Mouse (Mus musculus) myocyte (in vitro differentiated cells): ENCODE results near the gene A330070K13Rik.

Source experiments
- CEBPB ChIP-seq: IDR thresholded peaks from 2 replicates; pipeline ENCODE4 v1.6.1; 2011; ENCODE audit warnings: mild to moderate bottlenecking, moderate library complexity; ENCODE audit not compliant: poor library complexity, insufficient read depth, severe bottlenecking
- E2F4 ChIP-seq: IDR thresholded peaks from one replicate; pipeline ENCODE4 v1.6.1; 2011; ENCODE audit warnings: mild to moderate bottlenecking, control low read depth, moderate library complexity; ENCODE audit not compliant: insufficient read depth
- MAX ChIP-seq: IDR thresholded peaks from one replicate; pipeline ENCODE4 v1.6.1; 2011; ENCODE audit warnings: low read depth, mild to moderate bottlenecking, control low read depth
- MYOD1 ChIP-seq, 3 experiments: IDR thresholded peaks; one replicate each; pipeline ENCODE4 v1.6.1; 2011; ENCODE audit warnings: control low read depth in 2 of 3, low read depth in 2 of 3, mild to moderate bottlenecking in 2 of 3, moderate library complexity in 1 of 3; ENCODE audit not compliant: insufficient read length in 2 of 3, control insufficient read depth in 1 of 3
- MYOG ChIP-seq, 3 experiments: IDR thresholded peaks; one replicate each; pipeline ENCODE4 v1.6.1; 2011; ENCODE audit warnings: control low read depth in 2 of 3, low read depth in 2 of 3, mild to moderate bottlenecking in 2 of 3; ENCODE audit not compliant: insufficient read length in 2 of 3, control insufficient read depth in 1 of 3, insufficient read depth in 1 of 3
- POLR2A ChIP-seq: IDR thresholded peaks from one replicate; pipeline ENCODE4 v1.6.1; 2011; ENCODE audit warnings: low read depth, mild to moderate bottlenecking, control low read depth, moderate library complexity; ENCODE audit not compliant: insufficient read length
- POLR2AphosphoS2 ChIP-seq: IDR thresholded peaks from one replicate; pipeline ENCODE4 v1.6.1; 2011; ENCODE audit warnings: low read depth, control low read depth; ENCODE audit not compliant: insufficient read length
- REST ChIP-seq: IDR thresholded peaks from one replicate; pipeline ENCODE4 v1.6.1; 2011; ENCODE audit warnings: mild to moderate bottlenecking, control low read depth, moderate library complexity; ENCODE audit not compliant: insufficient read depth, insufficient read length
- SRF ChIP-seq: IDR thresholded peaks from one replicate; pipeline ENCODE4 v1.6.1; 2011; ENCODE audit warnings: low read depth; ENCODE audit not compliant: control insufficient read depth, insufficient read length
- TCF12 ChIP-seq: IDR thresholded peaks from one replicate; pipeline ENCODE4 v1.6.1; 2011; ENCODE audit warnings: mild to moderate bottlenecking, control low read depth; ENCODE audit not compliant: poor library complexity, insufficient read depth, severe bottlenecking
- TCF3 ChIP-seq: IDR thresholded peaks from one replicate; pipeline ENCODE4 v1.6.1; 2011; ENCODE audit warnings: low read depth, control low read depth; ENCODE audit not compliant: insufficient read length
- USF1 ChIP-seq: IDR thresholded peaks from one replicate; pipeline ENCODE4 v1.6.1; 2011; ENCODE audit warnings: low read depth, mild to moderate bottlenecking, control low read depth, moderate library complexity

DNA sequence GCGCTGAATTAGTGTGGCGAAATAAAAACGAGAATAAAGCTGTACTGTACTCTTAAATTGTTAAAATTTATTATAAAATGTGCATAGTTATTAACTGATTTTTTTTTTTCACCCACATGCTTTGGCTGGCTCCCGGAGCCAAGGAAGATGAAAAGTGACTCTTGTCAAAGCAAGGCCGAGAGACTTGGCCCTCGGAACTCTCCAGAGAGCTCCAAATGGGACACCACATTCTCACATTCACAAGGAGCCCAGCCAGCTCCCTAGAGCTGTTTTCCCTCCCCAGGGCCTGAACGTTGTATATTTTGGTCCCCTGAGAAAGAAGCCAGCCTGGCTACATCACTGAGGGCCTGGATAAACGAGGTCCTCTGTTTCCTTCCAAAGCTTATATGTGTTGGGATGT lies 10.0 kb upstream of the A330070K13Rik start:
- TF ChIP-seq E2F4 (no peak), POLR2A (no peak), POLR2AphosphoS2 (no peak), MYOG (IDR thresholded peaks at IDR 0.05; ENCODE audit: control insufficient read depth in 1 of 3, insufficient read depth in 1 of 3, insufficient read length in 2 of 3, low read depth in 2 of 3) (no peak), USF1 (no peak), CEBPB (no peak), MAX (no peak), SRF (no peak), TCF12 (no peak), MYOD1 (IDR thresholded peaks at IDR 0.05; ENCODE audit: control insufficient read depth in 1 of 3, insufficient read length in 2 of 3, low read depth in 2 of 3) (no peak), TCF3 (no peak), REST (no peak)
